Mouse (Mus musculus) brain, embryonic 18.5 days (tissue): Measurements from ENCODE around the gene Lrba.

Experiments
- DNase-seq: peaks from one replicate; pipeline ENCODE4 v3.0.0-alpha.2; 2012; ENCODE audit warnings: low read depth, low spot score

The Lrba gene

DNA sequence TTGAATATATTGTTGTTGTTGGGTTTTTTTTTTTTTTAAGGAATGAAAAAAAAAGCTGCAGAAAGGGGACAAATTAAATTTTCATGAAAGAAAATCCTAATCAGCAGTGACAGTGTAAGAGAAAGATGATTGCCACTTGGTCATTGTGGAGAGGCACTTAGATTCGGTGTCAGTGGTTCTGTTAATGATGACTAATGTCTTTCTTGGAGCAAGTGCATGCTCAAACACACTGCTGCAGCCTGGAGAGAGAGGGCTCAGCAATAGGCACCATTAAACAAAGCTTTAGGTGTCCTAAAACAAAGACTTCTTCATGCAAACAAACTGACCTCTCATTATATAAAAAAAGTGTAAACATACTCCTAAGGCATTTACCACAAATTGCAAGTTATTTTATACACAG, 334.5 kb downstream of the Lrba start:
- no peak for DNase-seq

DNA sequence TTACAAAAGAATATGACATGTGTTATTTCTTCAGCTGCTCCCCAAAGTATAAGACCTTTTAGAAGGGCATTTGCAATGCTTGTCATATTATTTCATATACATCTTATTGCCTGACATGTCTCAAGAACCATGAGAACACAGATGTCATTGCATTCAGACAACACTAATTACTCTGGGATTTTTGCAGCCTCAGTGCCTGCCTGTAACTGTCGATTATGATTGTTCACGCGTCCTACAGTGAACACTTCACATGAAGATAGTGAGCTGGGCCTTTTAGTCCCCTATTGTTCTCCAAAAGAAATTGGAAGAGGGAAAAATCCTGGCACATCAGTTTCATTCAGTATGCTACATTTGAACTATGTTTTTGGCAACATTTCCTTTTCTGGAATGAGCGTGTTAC, 335.2 kb downstream of the Lrba start:
- no peak for DNase-seq

GRCm38 (mm10) chr3:86560281-86561022, 336.0 kb downstream of the Lrba start:
- no peak for DNase-seq

DNA sequence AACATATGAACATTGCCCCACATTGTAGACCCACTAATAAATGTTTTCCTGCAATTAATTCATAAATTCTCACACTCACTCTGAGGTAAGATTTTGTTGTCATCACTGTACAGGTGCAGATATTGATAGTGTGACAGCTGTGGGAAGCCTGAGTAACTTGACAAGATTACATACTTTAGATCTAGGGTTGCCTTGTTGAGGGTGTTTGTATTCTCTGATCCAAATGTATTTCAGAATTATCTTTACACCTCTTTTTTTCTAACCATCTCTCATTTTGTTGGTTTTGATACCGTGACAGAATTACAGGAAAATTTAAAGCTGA, 336.5 kb downstream of the Lrba start:
- no peak for DNase-seq

- no peak for DNase-seq
Observed at GRCm38 (mm10) chr3:86561396-86561795, 336.9 kb downstream of the Lrba start.

- DNase-seq = no peak
Observed at GRCm38 (mm10) chr3:86567312-86567711, 342.8 kb downstream of the Lrba start.

GRCm38 (mm10) chr3:86571518-86571917, 347.0 kb downstream of the Lrba start:
- DNase-seq = no peak

- DNase-seq = no peak
Observed at GRCm38 (mm10) chr3:86572519-86573244, 348.2 kb downstream of the Lrba start.

GRCm38 (mm10) chr3:86575312-86575711, 350.8 kb downstream of the Lrba start:
- DNase-seq = no peak

- no peak for DNase-seq
Observed at GRCm38 (mm10) chr3:86602284-86602683, 377.8 kb downstream of the Lrba start.

DNA sequence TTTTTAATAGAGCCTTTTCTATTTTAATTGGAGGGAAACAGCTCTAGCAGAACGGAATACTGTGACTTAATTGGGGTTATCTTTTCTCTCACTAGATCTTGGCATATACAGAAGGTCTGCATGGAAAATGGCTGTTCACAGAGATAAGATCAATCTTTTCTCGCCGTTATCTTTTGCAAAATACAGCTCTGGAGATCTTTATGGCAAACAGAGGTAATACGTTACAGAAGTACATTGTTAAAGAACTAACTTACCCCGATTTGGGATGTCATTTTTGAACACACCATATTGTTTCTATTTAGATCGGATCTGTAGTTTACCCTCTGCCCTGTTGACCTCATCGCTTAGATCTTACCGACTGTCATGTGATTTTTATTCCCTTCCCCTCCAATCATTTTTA, 381.3 kb downstream of the Lrba start:
- no peak for DNase-seq

DNA sequence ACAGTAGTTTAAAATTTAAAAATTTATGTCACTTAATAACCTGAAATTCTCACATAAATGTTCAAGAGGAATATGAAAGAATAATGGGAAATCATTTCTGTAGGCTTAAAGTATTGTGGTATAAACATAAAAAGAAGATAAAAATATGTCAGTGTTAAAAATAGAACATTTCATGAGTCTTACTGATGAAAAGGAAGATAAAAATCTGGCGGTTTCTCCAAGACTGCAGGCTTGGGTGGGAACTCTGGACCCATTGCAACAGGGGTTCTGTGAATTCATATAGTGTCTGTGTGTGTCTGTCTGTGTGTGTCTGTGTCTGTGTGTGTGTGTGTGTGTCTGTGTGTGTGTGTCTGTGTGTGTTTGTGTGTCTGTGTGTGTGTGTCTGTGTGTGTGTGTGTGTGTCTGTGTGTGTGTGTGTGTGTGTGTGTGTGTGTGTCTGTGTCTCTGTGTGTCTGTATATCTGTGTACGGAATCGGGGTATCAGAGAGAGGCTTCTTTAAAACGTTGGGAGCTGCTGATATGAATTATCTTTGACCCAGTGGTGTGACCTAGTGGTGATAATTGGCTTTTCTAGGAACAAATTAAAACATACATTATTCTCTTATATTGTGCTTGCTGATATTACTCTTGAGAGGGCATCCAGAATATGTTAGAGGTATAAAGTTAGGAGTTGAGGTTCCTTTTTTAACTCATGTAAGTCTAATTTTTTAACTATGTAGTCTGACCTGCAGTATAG, 402.7 kb downstream of the Lrba start:
- DNase-seq = no peak

DNA sequence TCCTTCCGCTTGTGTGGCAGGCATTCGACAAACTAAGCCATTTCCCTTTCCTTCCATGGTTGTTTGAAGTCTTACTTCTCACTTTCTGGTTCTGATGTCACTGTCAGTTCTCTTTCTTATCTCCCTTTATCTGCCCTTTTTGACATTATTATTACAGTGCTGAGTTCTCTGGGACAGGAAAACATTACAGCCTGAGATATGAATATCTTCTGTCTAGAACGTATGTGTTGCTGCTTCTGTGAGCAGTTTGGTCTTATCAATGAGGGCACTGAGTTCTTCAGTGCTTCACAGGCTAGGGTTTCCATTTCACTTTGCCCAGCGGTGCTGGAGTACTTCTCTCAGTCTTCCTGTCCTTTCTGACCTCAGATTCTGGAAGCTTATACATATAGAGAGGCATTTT, 404.9 kb downstream of the Lrba start:
- no peak for DNase-seq

DNA sequence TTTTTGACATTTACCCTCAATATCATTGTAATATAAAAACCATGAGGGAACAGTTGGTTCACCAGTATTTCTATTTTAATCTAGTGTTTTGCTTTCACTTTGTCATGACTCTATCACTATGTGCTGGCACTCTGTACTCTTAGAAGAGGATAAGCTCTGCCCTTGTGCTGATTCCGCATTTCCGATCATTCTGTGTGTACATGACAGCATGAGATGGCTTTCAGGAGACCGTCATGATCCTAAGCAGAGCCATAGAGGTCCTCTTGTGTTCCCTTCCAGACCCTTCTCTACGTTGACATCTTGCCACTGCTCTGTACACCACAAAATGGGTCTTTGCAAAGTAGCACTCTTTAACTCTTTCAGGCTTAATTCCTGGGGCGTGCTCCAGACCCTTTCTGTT, 411.0 kb downstream of the Lrba start:
- no peak for DNase-seq

DNA sequence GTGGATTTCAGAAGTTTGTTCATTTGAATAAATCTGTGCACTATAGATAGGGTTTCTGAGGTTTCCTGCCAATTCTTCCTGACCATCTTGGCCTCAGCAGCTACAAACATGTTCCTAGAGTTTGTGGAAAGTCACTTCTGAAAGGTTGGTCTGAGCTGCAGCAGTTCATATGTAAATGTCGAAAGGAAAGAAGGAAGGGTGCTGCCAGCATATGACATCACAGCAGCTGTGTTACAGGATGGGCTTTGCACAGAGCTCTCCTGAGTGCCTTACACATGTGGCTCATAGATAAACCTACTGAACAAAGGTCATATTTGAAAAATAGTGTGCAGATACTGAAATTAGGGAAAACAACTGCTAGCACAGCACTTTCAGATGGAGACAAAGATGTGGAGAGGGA, 411.5 kb downstream of the Lrba start:
- no peak for DNase-seq

GRCm38 (mm10) chr3:86638552-86639348, 414.3 kb downstream of the Lrba start:
- DNase-seq = no peak

DNA sequence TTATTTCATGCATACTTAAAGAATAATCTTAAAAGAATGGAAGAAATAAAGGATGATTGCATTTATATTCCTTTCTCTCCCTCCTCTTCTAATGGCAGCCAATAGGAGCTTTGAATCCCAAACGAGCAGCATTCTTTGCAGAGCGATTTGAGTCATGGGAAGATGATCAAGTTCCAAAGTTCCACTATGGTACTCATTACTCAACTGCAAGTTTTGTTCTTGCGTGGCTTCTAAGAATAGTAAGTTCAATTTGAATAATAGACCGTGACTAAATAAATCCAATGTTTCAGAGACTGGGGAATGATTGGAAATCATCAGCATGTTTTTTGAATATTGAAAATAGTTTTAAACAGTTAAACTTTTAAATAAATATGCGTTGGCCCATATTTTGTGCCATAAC, 416.9 kb downstream of the Lrba start:
- no peak for DNase-seq

DNA sequence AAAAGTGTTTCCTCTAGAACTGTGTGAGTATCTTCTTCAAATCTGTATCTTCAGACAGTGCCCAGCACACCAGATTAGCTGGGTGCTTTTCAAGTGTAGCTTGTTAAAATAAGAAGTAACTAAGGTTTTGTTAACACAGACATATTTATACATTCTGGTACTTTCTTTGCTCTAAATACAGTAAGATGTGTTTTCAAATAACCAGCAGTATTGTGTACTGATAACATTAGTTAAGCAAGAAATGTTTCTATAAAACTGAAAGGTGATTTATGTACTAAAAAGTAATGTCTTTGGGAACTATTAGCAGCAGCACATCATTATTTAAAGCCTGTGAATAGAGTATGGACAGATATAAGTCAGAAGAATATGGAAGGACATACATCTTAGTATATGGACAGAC, 417.3 kb downstream of the Lrba start:
- no peak for DNase-seq

GRCm38 (mm10) chr3:86646771-86647170, 422.3 kb downstream of the Lrba start:
- DNase-seq = no peak

DNA sequence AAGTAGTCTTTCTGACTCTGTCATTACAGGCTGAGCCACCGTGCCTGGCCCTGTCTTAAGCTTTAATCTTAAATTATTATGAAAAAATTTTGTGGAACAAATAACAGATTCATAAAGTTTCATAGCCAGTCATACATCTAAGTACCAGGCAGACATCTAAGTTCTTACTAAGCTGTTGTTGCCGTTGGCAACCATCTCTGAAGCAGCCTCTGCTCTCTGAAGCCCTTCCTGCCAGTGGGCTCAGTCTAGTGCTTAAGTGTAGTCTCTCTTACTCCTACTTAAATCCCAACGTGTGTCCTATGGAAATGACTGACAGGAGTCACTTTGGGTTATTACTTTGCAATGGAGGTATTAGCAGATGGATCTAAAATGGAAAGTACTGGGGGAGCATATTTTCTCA, 426.5 kb downstream of the Lrba start:
- no peak for DNase-seq

DNA sequence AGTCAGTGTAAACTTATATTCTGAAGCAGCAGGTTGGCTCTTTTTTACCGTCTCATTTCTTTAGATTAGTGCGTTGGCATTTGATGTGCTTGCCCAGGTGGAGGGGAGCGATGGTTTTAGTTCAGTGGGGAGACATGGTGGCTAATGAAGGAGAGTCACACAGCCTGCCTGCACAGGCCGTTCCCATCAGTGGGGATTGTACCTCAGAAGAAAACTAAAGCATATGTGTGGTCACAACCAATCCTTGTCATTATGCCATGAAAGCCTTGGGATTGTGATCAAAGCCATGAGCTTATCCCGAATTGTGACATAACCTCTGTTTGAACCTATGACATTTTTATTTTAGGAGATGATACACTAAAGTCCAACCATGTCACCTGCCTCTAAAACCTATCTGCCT, 434.8 kb downstream of the Lrba start:
- no peak for DNase-seq

- DNase-seq = no peak
Observed at GRCm38 (mm10) chr3:86664399-86664798, 439.9 kb downstream of the Lrba start.
